Mouse (Mus musculus): ENCODE data around the gene Sdhc.
"Not testable (repeated sequence)": the region's sequence is repeated elsewhere in the genome, so short reads cannot be mapped to it uniquely, and the experiment has no call there.

The Sdhc gene

DNA sequence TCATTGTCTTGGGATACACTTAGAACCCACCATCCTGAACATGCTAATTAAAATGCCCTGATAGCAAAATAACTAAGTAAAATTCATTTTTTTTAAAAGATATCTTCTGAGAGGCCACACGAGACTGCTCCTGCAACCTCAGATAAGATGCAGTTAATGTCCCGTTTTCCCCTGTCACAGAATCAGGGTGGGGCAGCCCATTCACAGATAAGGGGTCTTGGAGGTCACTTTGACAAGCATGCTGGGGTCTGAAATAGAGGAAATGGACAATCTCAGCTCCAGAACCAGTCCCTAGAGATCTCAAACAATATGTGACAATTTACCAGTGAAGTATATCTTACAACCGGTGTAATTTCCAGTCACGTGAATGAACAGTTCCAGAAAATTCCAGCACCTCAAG lies 34.1 kb downstream of the Sdhc start:
- no peak for DNase-seq (ENCODE audit: extremely low read depth, low read depth, low spot score)

DNA sequence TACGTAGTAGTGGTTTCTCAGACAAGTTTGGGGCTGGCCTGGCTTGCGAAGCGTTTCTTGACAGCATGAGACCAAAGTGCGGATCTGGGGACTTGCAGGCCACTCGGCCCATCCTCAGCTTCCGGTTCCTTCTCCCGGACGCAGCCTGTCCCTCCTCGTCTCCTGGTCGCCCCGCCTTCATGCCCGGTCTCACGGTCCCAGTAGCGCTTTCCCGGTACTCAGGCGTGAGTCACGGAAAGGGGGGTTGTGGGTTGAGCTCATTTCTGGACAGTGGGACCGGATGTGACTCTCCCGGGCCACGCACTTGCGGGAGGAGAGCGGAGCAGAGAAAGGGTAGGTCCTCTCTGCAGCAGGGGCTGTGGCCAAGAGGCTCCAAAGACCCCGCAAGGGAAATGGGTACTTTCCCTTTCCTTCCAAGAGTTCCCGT lies 36.5 kb downstream of the Sdhc start, which contains the start of gene Cfap126:
Gene Cfap126, plus strand, starts transcription at position 46 of the 427 bp plus-strand sequence.
- no peak for DNase-seq (ENCODE audit: extremely low read depth, low read depth, low spot score)

GRCm38 (mm10) chr1:171112986-171113385 lies 37.4 kb downstream of the Sdhc start:
- DNase-seq (ENCODE audit: extremely low read depth, low read depth, low spot score), result no peak

GRCm38 (mm10) chr1:171111781-171112575 lies 38.4 kb downstream of the Sdhc start:
- DNase-seq (ENCODE audit: extremely low read depth, low read depth, low spot score), result no peak

DNA sequence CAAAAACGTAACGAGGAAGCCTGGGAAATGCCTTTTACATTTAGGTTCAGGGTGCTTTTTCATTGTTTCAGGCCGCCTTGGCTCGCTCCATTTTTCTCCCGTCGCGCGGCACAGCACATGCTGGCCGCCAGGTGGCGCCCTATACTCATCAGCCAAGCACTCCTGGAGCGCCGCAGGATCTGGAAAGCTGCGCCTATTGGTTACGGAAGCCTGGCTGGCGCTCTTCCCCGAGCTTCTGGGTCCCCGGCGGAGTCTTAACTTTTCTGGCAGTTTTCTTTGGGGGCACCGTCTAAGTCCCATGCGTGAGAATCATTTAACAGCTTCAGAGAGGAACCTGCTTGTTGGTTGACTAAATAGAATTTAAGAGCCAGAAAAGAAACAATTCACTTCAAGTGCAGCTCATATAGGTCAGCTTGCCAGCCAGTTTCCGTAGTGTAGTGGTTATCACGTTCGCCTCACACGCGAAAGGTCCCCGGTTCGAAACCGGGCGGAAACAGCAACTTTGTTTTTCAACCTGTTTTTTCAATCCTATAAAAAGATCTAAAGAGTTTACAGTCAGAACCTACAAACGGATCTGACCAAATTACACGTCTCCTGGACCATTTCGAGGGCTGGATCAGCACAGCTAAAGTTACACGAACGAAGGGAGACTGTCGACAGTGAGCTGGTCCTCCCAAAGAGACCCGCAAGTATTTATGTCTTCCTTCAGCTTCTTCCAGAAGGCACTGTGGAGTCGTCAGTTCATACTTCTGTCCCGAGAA lies 39.2 kb downstream of the Sdhc start:
- no peak for DNase-seq (ENCODE audit: extremely low read depth, low read depth, low spot score)

DNA sequence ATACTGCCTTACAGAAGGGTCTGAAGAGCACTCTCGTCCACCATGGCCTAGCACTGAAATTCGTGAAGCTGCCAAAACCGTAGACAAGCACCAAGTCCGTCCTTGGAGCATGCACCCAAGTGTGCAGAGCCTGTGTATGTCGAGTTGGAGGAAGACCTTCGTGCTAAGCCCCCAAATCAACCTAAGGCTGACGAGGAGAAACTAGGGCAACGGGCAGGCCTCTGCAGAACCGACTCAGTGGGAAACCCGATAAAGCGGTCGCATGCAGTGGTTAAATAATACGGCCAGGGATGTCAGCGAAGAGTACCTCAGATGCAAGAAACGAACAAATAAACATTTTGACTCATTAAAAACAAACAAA lies 39.8 kb downstream of the Sdhc start:
- no peak for DNase-seq (ENCODE audit: extremely low read depth, low read depth, low spot score)

DNA sequence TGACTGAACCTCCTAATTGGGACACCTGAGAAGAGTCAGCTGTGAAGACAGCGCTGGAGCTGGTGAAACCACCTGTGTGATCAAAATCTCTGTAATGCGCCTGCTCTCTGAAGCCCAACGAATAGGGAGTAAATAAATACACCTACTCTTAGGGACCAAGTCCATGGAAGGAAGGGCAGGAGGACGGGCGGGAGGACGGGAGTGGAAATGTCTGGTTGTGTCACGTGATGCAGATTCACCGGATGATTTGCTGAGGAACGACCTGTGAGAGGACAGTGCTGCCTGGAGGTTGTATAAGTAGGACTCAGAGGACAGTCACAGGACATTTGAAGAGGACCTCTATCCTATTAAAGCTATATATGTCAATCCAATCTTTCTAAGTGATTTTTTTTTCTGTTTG lies 40.8 kb downstream of the Sdhc start:
- DNase-seq (ENCODE audit: extremely low read depth, low read depth, low spot score), result no peak

DNA sequence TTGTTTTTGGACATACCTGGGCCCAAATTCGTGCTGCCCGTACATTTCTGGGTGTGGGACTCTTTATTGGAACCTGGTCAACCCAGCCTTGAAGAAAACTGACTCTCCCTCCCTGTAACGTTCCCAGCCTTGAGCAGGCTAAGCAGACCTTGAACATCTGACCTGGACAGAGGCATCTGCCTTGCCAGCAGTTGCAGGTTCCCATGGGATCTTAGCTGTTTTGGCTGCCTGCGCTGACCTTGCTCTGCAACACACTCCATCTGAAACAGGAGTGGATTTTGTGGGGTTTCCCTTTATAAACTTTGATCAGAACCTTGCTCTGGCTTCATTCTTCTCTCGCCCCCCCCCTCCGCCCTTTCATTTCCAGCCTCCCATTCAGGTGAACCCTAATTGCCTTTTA lies 45.2 kb downstream of the Sdhc start:
- DNase-seq (ENCODE audit: extremely low read depth, low read depth, low spot score), result no peak

- DNase-seq (ENCODE audit: extremely low read depth, low read depth, low spot score), result no peak
Observed at GRCm38 (mm10) chr1:171103179-171103840, 47.1 kb downstream of the Sdhc start.

- no peak for DNase-seq (ENCODE audit: extremely low read depth, low read depth, low spot score)
Observed at GRCm38 (mm10) chr1:171102547-171103177, 47.7 kb downstream of the Sdhc start.

DNA sequence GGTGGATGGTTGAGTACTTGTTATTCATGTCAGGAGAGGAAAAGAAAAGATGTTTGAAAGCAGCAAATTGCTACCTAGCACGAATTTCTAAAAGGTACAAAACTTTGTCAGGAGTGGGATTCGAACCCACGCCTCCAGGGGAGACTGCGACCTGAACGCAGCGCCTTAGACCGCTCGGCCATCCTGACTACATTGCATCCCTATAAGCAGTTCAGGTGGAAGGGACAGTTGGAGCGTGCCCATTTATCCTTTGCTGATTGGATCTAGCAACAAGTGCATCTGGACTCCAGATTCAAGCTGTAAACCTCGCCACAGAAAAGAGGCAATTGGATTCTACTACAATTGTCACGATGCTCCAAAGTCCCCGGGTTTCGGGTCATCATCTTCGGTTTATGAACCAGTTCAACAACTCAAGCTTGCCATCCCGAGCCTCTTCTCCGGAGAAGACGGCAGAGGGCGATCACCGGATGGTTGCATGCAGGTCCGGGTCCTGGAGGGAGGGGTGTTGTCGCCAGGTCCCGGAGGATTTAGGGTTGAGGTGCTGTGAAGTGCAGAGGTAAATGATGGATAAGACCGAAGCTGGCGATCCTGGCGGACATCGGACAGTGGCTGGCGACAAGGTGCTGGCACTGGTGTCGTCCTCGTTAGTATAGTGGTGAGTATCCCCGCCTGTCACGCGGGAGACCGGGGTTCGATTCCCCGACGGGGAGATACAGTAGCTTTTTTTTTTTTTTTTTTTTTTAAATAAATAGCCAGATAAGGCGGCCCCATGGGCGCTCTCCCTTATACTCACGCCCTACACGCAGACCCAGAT lies 48.5 kb downstream of the Sdhc start:
- DNase-seq (ENCODE audit: extremely low read depth, low read depth, low spot score), result no peak

DNA sequence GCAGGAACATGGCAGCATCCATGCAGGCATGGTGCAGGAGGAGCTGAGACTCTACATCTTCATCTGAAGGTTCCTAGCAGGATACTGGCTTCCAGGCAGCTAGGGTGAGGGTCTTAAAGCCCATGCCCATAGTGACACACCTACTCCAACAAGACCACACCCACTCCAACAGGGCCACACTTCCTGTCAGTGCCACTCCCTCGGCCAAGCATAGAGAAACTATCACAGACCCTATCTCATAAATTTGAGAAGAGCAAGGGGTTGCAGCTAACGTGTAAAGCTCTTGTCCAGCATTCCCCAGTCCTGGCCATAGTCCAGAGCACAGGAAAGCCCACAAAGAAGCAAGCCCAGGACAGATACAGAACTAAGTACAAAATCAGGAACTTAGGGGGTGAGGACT lies 49.4 kb downstream of the Sdhc start:
- no peak for DNase-seq (ENCODE audit: extremely low read depth, low read depth, low spot score)

GRCm38 (mm10) chr1:171097612-171098011 lies 52.8 kb downstream of the Sdhc start:
- no peak for DNase-seq (ENCODE audit: extremely low read depth, low read depth, low spot score)

- DNase-seq (ENCODE audit: extremely low read depth, low read depth, low spot score), result no peak
Observed at GRCm38 (mm10) chr1:171097136-171097535, 53.3 kb downstream of the Sdhc start.

DNA sequence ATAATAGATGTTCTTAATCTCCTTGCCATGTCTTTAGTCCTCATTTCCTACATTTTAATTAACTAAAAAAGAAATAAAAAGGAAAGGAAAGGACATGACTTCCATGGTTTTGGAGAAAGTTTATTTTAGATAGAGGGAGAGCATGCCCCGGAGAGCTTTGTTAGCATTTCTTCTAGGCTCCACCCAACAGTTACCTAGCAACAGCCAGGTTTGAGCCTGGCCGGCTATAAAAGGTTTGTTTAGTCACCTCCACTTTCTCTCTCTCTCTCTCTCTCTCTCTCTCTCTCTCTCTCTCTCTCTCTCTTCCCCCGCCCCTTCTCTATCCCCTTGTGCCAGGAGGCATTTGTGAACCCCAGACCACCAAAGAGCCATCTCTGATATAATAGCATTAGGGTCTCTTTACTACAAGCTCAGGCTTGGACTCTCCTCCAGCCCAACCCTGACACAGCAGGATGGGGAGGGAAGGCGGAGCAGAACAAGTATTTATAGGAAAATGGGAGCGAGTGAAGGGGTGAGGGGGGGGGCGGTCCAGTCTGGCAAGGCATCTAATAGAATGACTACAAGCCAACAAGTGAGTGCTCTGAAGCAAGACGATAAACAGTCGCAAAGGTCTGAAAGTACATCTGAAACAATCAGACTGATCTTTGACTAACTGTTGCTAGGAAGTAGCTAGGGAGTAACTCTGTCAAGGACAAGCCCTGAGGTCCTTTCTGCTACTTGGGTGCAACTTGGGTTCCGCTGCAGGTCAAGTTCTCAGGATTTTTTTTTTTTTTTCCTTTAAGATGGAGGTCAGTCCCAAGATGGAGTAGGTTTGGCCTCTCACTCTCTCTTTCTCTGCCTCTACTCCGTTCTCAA lies 54.1 kb downstream of the Sdhc start:
- DNase-seq (ENCODE audit: extremely low read depth, low read depth, low spot score), result no peak

- no peak for DNase-seq (ENCODE audit: extremely low read depth, low read depth, low spot score)
Observed at GRCm38 (mm10) chr1:171094424-171094823, 56.0 kb downstream of the Sdhc start.

DNA sequence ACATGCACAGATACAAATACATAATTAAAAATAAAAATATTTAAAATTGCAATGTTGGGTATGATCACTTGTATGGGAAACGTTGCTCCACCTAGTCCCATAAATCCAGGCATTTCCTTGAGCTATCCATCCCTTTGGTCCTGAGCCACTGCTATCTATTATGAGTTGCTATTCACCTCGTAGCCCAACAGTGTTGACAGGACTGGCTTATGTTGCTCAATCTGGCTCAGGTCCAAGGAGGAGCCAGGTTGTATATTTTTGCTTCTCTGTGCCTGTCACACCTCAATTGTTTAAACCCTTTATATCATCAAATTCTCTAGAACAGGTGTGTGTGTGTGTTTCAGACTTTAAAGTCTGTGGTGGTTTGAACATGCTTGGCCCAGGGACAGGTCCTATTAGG lies 59.6 kb downstream of the Sdhc start:
- no peak for DNase-seq (ENCODE audit: extremely low read depth, low read depth, low spot score)

DNA sequence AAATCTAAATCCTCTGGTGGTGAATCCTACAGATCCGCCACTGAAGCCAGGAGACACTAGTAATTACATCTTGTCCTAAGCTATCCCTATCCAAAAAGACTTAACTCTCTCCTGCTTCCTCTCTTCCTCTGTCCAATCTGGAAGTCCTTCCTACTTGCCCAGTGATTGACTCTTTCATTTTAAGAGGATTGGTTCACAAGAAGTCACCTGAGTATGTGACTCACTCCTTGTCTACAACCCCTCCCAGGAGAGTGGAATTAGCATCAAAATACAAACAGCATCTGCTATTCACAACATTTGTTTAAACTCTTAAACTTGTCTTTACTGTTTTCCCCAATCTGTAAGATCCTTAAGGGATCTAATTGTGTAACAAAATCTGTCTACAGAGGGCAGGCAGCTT lies 60.5 kb downstream of the Sdhc start:
- no peak for DNase-seq (ENCODE audit: extremely low read depth, low read depth, low spot score)

GRCm38 (mm10) chr1:171088237-171088869 lies 62.0 kb downstream of the Sdhc start:
- not testable (repeated sequence) for DNase-seq (ENCODE audit: extremely low read depth, low read depth, low spot score)
